Mouse (Mus musculus) ES-E14 (cell line): ENCODE measurements at regions not wholly inside any gene's neighbourhood (a gene's known extent, or its start where the extent isn't known, plus 50 kb on each side); places are given as distances from the start of the nearest gene placed in this dataset.

Experiments
- MAFK ChIP-seq: IDR thresholded peaks from 2 replicates; pipeline ENCODE4 v1.6.1; 2014; ENCODE audit warnings: mild to moderate bottlenecking, low read depth, low read length, inconsistent platforms; ENCODE audit not compliant: insufficient read depth
- ZNF384 ChIP-seq: IDR thresholded peaks from 2 replicates; pipeline ENCODE4 v1.6.1; 2012; ENCODE audit warnings: low read depth, low read length, inconsistent platforms

DNA sequence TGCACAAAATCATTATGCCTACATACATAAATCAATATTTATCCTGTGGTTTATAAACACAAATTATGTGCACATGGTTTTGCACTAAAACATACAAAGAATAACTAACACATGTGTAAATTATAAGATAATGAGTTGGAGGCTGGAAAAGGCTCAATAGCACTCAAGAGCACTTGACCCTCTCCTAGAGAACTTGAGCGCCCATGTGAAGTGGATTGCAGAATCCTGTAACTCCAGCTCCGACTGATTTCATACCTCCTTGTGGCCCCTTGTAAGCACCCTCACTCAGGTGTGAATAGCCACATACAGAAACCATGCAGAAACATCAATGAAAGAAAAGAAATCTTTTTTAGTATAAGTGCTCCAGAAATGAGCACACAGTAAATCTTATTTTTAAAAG, 168.2 kb upstream of the Adgrl4 start:
- no peak for TF ChIP-seq MAFK
- no peak for TF ChIP-seq ZNF384
